Mouse (Mus musculus) heart, embryonic 11.5 days (tissue): ENCODE results near the gene 4933406M09Rik. TPM values are rescaled to one million over a fixed set of nuclear protein-coding genes. Genes with fewer than 3 reads are reported as not detected.

Experiments used
- ATAC-seq: fragments of 200-750 bp; cut with Nextera tagmentation; replicated peaks from 2 replicates; pipeline ENCODE4 v1.8.0; 2017; ENCODE audit warnings: moderate library complexity; ENCODE audit not compliant: insufficient number of reproducible peaks, low FRiP score, low TSS enrichment
- H3K27ac ChIP-seq: fragments of 300-500 bp; sonication (generic); 2 replicates; pipeline ENCODE4 v1.5.1; 2014; ENCODE audit warnings: mild to moderate bottlenecking, low read depth, low read length
- H3K27me3 ChIP-seq: fragments of 300-500 bp; sonication (generic); 2 replicates; pipeline ENCODE4 v1.6.1; 2014; ENCODE audit warnings: mild to moderate bottlenecking, low read length, mixed read lengths; ENCODE audit not compliant: control insufficient read depth, insufficient read depth
- H3K36me3 ChIP-seq: fragments of 300-500 bp; sonication (generic); 2 replicates; pipeline ENCODE4 v1.6.1; 2014; ENCODE audit warnings: mild to moderate bottlenecking, low read length, moderate library complexity, mixed read lengths; ENCODE audit not compliant: control insufficient read depth, insufficient read depth
- H3K4me1 ChIP-seq: fragments of 300-500 bp; sonication (generic); 2 replicates; pipeline ENCODE4 v1.6.1; 2014; ENCODE audit warnings: low read length; ENCODE audit not compliant: control insufficient read depth, insufficient read depth
- H3K4me2 ChIP-seq: fragments of 300-500 bp; sonication (generic); 2 replicates; pipeline ENCODE4 v1.6.1; 2014; ENCODE audit warnings: mild to moderate bottlenecking, moderate library complexity
- H3K4me3 ChIP-seq: fragments of 300-500 bp; sonication (generic); 2 replicates; pipeline ENCODE4 v1.5.1; 2014; ENCODE audit warnings: low read depth, low read length
- H3K9ac ChIP-seq: fragments of 300-500 bp; sonication (generic); 2 replicates; pipeline ENCODE4 v1.6.1; 2014; ENCODE audit warnings: mild to moderate bottlenecking, low read depth, low read length, moderate library complexity
- H3K9me3 ChIP-seq: fragments of 300-500 bp; sonication (generic); replicated peaks from 2 replicates; pipeline ENCODE4 v1.6.1; 2016; ENCODE audit warnings: low read length; ENCODE audit not compliant: control insufficient read depth
- WGBS: fragments of 180-500 bp; shearing (Covaris S2); extraction: QIAGEN DNeasy Blood & Tissue Kit; methylation state at CpG from one replicate; pipeline ENCODE4 v1.1.7; 2014; ENCODE audit not compliant: insufficient replicate concordance; 5-methylcytosine and 5-hydroxymethylcytosine counted together
- polyA plus RNA-seq: library from polyadenylated mRNA; unstranded; fragments of >200 nt; fragmentation: Nextera tagmentation; extraction: Ambion mirVana; gene quantifications from 2 replicates; pipeline ENCODE4 v1.2.1, GENCODE M21; 2014

The 4933406M09Rik gene
- polyA plus RNA-seq, 1 experiment from 2014 or later: not detected

- Histone ChIP-seq H3K36me3 (peaks cover 9% of the 10 kb centered on the region), H3K27ac (no peak overlapping the region), H3K9me3 (no peaks in the 10 kb centered on the region), H3K4me3 (no peak overlapping the region), H3K9ac (no peak overlapping the region), H3K4me1 (peaks cover 3% of the 10 kb centered on the region; the same call in 1 of the 2 replicates), H3K4me2 (no peak overlapping the region), H3K27me3 (no peaks in the 10 kb centered on the region)
- 77% methylated on average over 4 of the region's 4 CpGs for WGBS
- ATAC-seq: no peak
Observed at GRCm38 (mm10) chr1:134363194-134363593, 22.5 kb upstream of the 4933406M09Rik start.

- no peak overlapping the region for H3K4me3 ChIP-seq
- WGBS: 57% methylated on average over 5 of the region's 5 CpGs
- no peaks in the 10 kb centered on the region for H3K36me3 ChIP-seq
- ATAC-seq: no peak
- no peak overlapping the region for H3K9ac ChIP-seq
- H3K4me2 ChIP-seq: no peak overlapping the region
- no peaks in the 10 kb centered on the region; the same call in 1 of the 2 replicates for H3K9me3 ChIP-seq
- H3K27me3 ChIP-seq: no peaks in the 10 kb centered on the region
- peaks cover 3% of the 10 kb centered on the region; the same call in 1 of the 2 replicates for H3K4me1 ChIP-seq
- H3K27ac ChIP-seq: no peak overlapping the region
Observed at GRCm38 (mm10) chr1:134365491-134365890, 20.2 kb upstream of the 4933406M09Rik start.

- Histone ChIP-seq H3K4me1 (no peaks in the 10 kb centered on the region), H3K36me3 (no peaks in the 10 kb centered on the region)
Observed at GRCm38 (mm10) chr1:134368777-134369337, 16.9 kb upstream of the 4933406M09Rik start.

GRCm38 (mm10) chr1:134374124-134374523, 11.6 kb upstream of the 4933406M09Rik start:
- no peak overlapping the region for H3K27ac ChIP-seq
- no peak for ATAC-seq
- no peak overlapping the region for H3K4me2 ChIP-seq
- no peaks in the 10 kb centered on the region for H3K36me3 ChIP-seq
- 54% methylated on average over 2 of the region's 2 CpGs for WGBS
- no peak overlapping the region for H3K9ac ChIP-seq
- no peak overlapping the region for H3K4me3 ChIP-seq
- H3K27me3 ChIP-seq: no peaks in the 10 kb centered on the region
- no peaks in the 10 kb centered on the region for H3K4me1 ChIP-seq
- H3K9me3 ChIP-seq: no peaks in the 10 kb centered on the region; the same call in 1 of the 2 replicates

More at GRCm38 (mm10) chr1:134368777-134369337, 16.9 kb upstream of the 4933406M09Rik start:
- no peaks in the 10 kb centered on the region for H3K27me3 ChIP-seq
- 47% methylated on average over 9 of the region's 9 CpGs for WGBS
- H3K9me3 ChIP-seq: no peaks in the 10 kb centered on the region; the same call in 1 of the 2 replicates
- no peak overlapping the region for H3K9ac ChIP-seq
- no peak for ATAC-seq
- H3K4me2 ChIP-seq: no peak overlapping the region
- no peak overlapping the region for H3K4me3 ChIP-seq
- no peak overlapping the region for H3K27ac ChIP-seq

DNA sequence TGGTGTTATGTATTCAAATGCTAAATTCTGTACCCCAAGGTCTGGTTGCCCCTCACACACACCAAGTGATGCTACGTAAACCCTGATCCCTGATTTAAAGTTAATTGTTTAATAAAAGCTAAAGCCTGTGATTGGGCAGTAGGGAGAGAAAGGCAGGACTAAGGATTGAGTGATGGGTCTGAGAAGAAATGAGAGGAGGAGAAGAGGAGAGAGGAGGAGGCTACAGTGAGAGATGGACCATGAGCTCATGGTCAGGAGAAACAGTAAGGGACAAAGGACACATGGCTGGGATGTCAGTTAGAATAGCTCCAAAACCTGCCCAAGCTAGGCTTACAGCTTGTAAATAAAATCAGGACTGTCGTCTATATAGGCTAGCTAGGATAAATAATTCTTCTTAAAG, 4.7 kb upstream of the 4933406M09Rik start:
- H3K27ac ChIP-seq: no peak overlapping the region
- no peaks in the 10 kb centered on the region for H3K27me3 ChIP-seq
- no peaks in the 10 kb centered on the region for H3K36me3 ChIP-seq
- H3K9me3 ChIP-seq: no peaks in the 10 kb centered on the region
- peaks cover 5% of the 10 kb centered on the region; the same call in 1 of the 2 replicates for H3K4me1 ChIP-seq
- H3K4me2 ChIP-seq: no peak overlapping the region; the same call in 1 of the 2 replicates
- WGBS: 91% methylated on average over 2 of the region's 2 CpGs
- no peak overlapping the region for H3K9ac ChIP-seq
- no peak overlapping the region for H3K4me3 ChIP-seq
- ATAC-seq: no peak

GRCm38 (mm10) chr1:134381795-134382625, 3.7 kb upstream of the 4933406M09Rik start:
- peaks cover 5% of the 10 kb centered on the region; the same call in 1 of the 2 replicates for H3K4me1 ChIP-seq
- H3K27ac ChIP-seq: no peak overlapping the region
- H3K36me3 ChIP-seq: no peaks in the 10 kb centered on the region
- no peaks in the 10 kb centered on the region for H3K27me3 ChIP-seq
- peak overlapping the region; percentile 66 for H3K4me2 ChIP-seq
- peak overlapping the region; percentile 44; the same call in 1 of the 2 replicates for H3K9ac ChIP-seq
- peak overlapping the region; percentile 37 for H3K4me3 ChIP-seq
- 7% methylated on average over 19 of the region's 19 CpGs for WGBS
- H3K9me3 ChIP-seq: no peaks in the 10 kb centered on the region
- no peak for ATAC-seq

DNA sequence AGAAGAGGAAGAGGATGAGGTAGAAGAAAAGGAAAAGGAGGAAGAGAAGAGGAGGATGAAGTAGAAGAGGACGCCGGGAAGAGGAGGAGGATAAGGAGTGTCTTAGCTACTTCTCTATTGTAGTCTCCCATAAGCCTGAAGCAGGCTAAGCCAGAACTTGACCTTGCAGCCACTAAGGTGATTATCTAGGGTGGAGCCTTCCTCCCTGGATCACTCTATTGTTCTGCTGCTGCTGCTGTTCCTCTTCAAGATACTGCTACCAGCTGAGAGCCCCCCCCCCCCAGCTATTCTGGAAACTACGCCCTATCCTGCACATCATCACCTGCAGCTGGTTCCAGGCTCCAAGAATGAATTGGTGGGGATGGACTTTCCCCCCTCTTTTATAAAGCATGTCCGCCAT, 1.2 kb upstream of the 4933406M09Rik start:
- 66% methylated on average over 4 of the region's 4 CpGs for WGBS

GRCm38 (mm10) chr1:134385176-134385575, 564 bp upstream of the 4933406M09Rik start:
- Histone ChIP-seq H3K27me3 (0 out of 2 replicates have a peak, but pooled peaks cover 2% of the 10 kb centered on the region), H3K4me2 (no peak overlapping the region), H3K9me3 (no peaks in the 10 kb centered on the region), H3K4me1 (peaks cover 5% of the 10 kb centered on the region; the same call in 1 of the 2 replicates), H3K36me3 (no peaks in the 10 kb centered on the region), H3K4me3 (no peak overlapping the region), H3K9ac (no peak overlapping the region), H3K27ac (no peak overlapping the region)
- ATAC-seq: no peak

More for the DNA sequence above, 1.2 kb upstream of the 4933406M09Rik start:
- Histone ChIP-seq H3K27ac (no peak overlapping the region), H3K4me1 (peaks cover 5% of the 10 kb centered on the region; the same call in 1 of the 2 replicates), H3K9ac (no peak overlapping the region), H3K27me3 (0 out of 2 replicates have a peak, but pooled peaks cover 2% of the 10 kb centered on the region), H3K4me2 (no peak overlapping the region), H3K36me3 (no peaks in the 10 kb centered on the region), H3K4me3 (no peak overlapping the region), H3K9me3 (no peaks in the 10 kb centered on the region)
- no peak for ATAC-seq
